ENCODE assay signal across 18 mouse cellular contexts in the genomic region with DNA sequence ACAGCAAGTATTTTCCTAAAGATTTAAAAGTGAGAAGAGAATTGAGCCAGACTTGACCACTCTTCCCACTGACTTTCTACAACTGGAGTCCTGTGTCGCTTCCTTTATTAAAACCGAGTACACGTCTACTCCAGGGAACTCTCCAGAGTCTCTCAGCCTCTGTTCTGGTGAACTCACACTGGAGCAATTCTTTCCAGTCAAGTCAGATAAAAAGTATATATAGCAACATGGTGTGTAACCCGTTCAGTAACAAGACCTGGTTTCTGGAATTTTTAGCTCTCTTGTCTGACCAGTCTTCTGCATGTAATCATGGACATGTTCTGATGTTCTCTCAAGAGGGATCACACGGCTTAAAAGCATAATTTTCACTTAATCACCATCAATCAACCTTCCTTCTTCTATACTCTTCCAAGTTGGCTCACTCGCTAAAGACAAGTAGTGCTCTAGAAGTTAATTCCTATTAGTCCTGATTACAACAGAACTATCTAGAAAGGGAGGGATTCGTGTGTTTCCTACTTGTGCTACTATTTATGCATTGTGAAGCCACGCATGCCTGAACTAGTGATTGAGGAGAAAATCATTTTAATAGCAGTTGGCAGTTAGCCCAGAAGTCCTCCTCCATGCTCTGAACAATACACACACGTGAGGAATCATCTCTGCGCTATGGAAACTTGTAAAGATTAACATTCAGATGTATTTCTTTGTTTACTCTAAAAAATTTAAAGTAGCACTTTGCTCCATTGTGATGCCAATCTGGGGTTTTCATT.
DNase-seq lines count a peak whose midpoint lies in the region; ATAC-seq lines count a peak whose summit lies in the region.
"Had no signal": no experiment of that assay in that cellular context is flagged by ENCODE, and none has a peak within 500 bp of the region (broad histone marks: within the 10 kb centered on the region; RNA-seq: fewer than 3 reads in every experiment).

No protein-coding gene starts in this region.

- WGBS in forebrain, embryonic 13.5 days: 61% methylated on average over 10 of the region's 10 CpGs
- 82% methylated on average over 10 of the region's 10 CpGs for WGBS in forebrain, embryonic 11.5 days
- WGBS in hindbrain, embryonic 14.5 days: 72% methylated on average over 10 of the region's 10 CpGs
- WGBS in hindbrain, embryonic 10.5 days: 87% methylated on average over 10 of the region's 10 CpGs

- no peak overlapping the region for H3K4me3 ChIP-seq in forebrain, embryonic 13.5 days
- no peak overlapping the region for H3K4me3 ChIP-seq in forebrain, embryonic 11.5 days (ENCODE audit: low read depth, low read length)
- no peak overlapping the region for H3K4me3 ChIP-seq in hindbrain, embryonic 14.5 days (replicated peaks; ENCODE audit: low read length)
- no peak overlapping the region for H3K4me3 ChIP-seq in hindbrain, embryonic 10.5 days
- H3K4me3 ChIP-seq: liver, embryonic 12.5 days; stomach, embryonic 15.5 days had no signal

- no peaks in the 10 kb centered on the region for H3K9me3 ChIP-seq in forebrain, embryonic 13.5 days (replicated peaks)
- no peaks in the 10 kb centered on the region for H3K9me3 ChIP-seq in forebrain, embryonic 11.5 days (ENCODE audit: control insufficient read depth, low read length)
- H3K9me3 ChIP-seq in hindbrain, embryonic 14.5 days (ENCODE audit: control insufficient read depth, low read length): no peaks in the 10 kb centered on the region
- no peaks in the 10 kb centered on the region for H3K9me3 ChIP-seq in hindbrain, embryonic 10.5 days
- H3K9me3 ChIP-seq: liver, embryonic 12.5 days; stomach, embryonic 15.5 days had no signal

- peaks cover 5% of the 10 kb centered on the region; the same call in 1 of the 2 replicates for H3K4me1 ChIP-seq in forebrain, embryonic 13.5 days
- no peaks in the 10 kb centered on the region for H3K4me1 ChIP-seq in forebrain, embryonic 11.5 days (replicated peaks; ENCODE audit: control insufficient read depth, insufficient read depth, low read length)
- no peaks in the 10 kb centered on the region for H3K4me1 ChIP-seq in hindbrain, embryonic 14.5 days (replicated peaks; ENCODE audit: control insufficient read depth, insufficient read depth, low read length)
- no peaks in the 10 kb centered on the region for H3K4me1 ChIP-seq in hindbrain, embryonic 10.5 days (replicated peaks)
- H3K4me1 ChIP-seq: liver, embryonic 12.5 days; stomach, embryonic 15.5 days had no signal

- H3K9ac ChIP-seq in forebrain, embryonic 13.5 days: no peak overlapping the region
- no peak overlapping the region for H3K9ac ChIP-seq in forebrain, embryonic 11.5 days (ENCODE audit: low read length)
- H3K9ac ChIP-seq in hindbrain, embryonic 14.5 days: no peak overlapping the region
- H3K9ac ChIP-seq: liver, embryonic 12.5 days; stomach, embryonic 15.5 days had no signal

- H3K36me3 ChIP-seq in forebrain, embryonic 13.5 days (ENCODE audit: poor library complexity, severe bottlenecking): no peaks in the 10 kb centered on the region
- no peaks in the 10 kb centered on the region for H3K36me3 ChIP-seq in forebrain, embryonic 11.5 days (ENCODE audit: control insufficient read depth, insufficient read depth, low read length)
- H3K36me3 ChIP-seq in hindbrain, embryonic 14.5 days (replicated peaks; ENCODE audit: control insufficient read depth, insufficient read depth): no peaks in the 10 kb centered on the region
- no peaks in the 10 kb centered on the region for H3K36me3 ChIP-seq in hindbrain, embryonic 10.5 days
- H3K36me3 ChIP-seq: liver, embryonic 12.5 days; stomach, embryonic 15.5 days had no signal

- intact Hi-C loops in left cerebral cortex, postnatal 25 days (cut with DNase I): no loop called here

- no peak for DNase-seq in forebrain, embryonic 11.5 days (ENCODE audit: low spot score)
- DNase-seq in hindbrain, embryonic 14.5 days (ENCODE audit: low spot score): peak; percentile 64
- DNase-seq in hindbrain, embryonic 10.5 days (ENCODE audit: low spot score): no peak
- DNase-seq in retina, postnatal 1 day: peak; percentile 70
- no peak for DNase-seq in retina, embryonic 14.5 days (ENCODE audit: low spot score)
- DNase-seq in MN1 (ENCODE audit: low spot score): no peak
- DNase-seq in left cerebral cortex, postnatal 25 days (ENCODE audit: low spot score in 2 of 2): no peak
- DNase-seq: cerebellum, adult 8-10 months; gastrocnemius, postnatal 36 days; kidney, adult 2 months; kidney, postnatal 25 days; lung, postnatal 14 days; spleen, adult 18-20 months had no signal

- no peak overlapping the region for H3K4me2 ChIP-seq in forebrain, embryonic 13.5 days
- H3K4me2 ChIP-seq in forebrain, embryonic 11.5 days (ENCODE audit: low read depth, low read length, severe bottlenecking): no peak overlapping the region
- H3K4me2 ChIP-seq in hindbrain, embryonic 14.5 days (replicated peaks): no peak overlapping the region
- H3K4me2 ChIP-seq: liver, embryonic 12.5 days; midbrain, embryonic 11.5 days; stomach, embryonic 15.5 days had no signal

- ATAC-seq in forebrain, embryonic 13.5 days: peak; percentile 69
- no peak for ATAC-seq in forebrain, embryonic 11.5 days (replicated peaks; ENCODE audit: low FRiP score)
- ATAC-seq in hindbrain, embryonic 14.5 days (ENCODE audit: low FRiP score): no peak
- ATAC-seq: hindbrain, embryonic 16.5 days; liver, embryonic 12.5 days had no signal

- H3K27me3 ChIP-seq in forebrain, embryonic 13.5 days: no peaks in the 10 kb centered on the region
- no peaks in the 10 kb centered on the region for H3K27me3 ChIP-seq in forebrain, embryonic 11.5 days (ENCODE audit: control insufficient read depth, insufficient read depth, low read length)
- no peaks in the 10 kb centered on the region for H3K27me3 ChIP-seq in hindbrain, embryonic 14.5 days (ENCODE audit: control insufficient read depth, insufficient read depth, low read length)
- H3K27me3 ChIP-seq in hindbrain, embryonic 10.5 days (ENCODE audit: insufficient read depth, poor library complexity, severe bottlenecking): no peaks in the 10 kb centered on the region
- H3K27me3 ChIP-seq: liver, embryonic 12.5 days; stomach, embryonic 15.5 days had no signal

- no peak overlapping the region for H3K27ac ChIP-seq in forebrain, embryonic 13.5 days
- H3K27ac ChIP-seq in forebrain, embryonic 11.5 days (ENCODE audit: low read depth, low read length): no peak overlapping the region
- no peak overlapping the region for H3K27ac ChIP-seq in hindbrain, embryonic 14.5 days
- H3K27ac ChIP-seq in hindbrain, embryonic 10.5 days: no peak overlapping the region
- H3K27ac ChIP-seq: liver, embryonic 12.5 days; stomach, embryonic 15.5 days had no signal

Comparison
In these comparisons a context has a peak if more than half of its experiments do, and no peak if none do; other contexts are left out.
1. DNase-seq: peak in hindbrain, embryonic 14.5 days (single experiment) and retina, postnatal 1 day (single experiment); none in forebrain, embryonic 11.5 days (single experiment), hindbrain, embryonic 10.5 days (single experiment), retina, embryonic 14.5 days (single experiment), MN1 (single experiment) and left cerebral cortex, postnatal 25 days (0 of 2).